Mouse (Mus musculus) olfactory bulb, adult 2 months (tissue): Measurements from ENCODE around the gene B4galt5. TPM values are rescaled to one million over a fixed set of nuclear protein-coding genes. Genes with fewer than 3 reads are reported as not detected.

ENCODE experiments used
- H3K27ac ChIP-seq: fragments of 200-500 bp; 2 replicates; pipeline ENCODE4 v1.5.1; 2012; ENCODE audit warnings: low read depth, low read length; ENCODE audit not compliant: insufficient read depth
- H3K4me1 ChIP-seq: fragments of 200-500 bp; 2 replicates; pipeline ENCODE4 v1.6.1; 2012; ENCODE audit warnings: low read length; ENCODE audit not compliant: control insufficient read depth, insufficient read depth
- H3K4me3 ChIP-seq: fragments of 200-500 bp; 2 replicates; pipeline ENCODE4 v1.5.1; 2012; ENCODE audit warnings: mild to moderate bottlenecking, low read depth, low read length, moderate library complexity; ENCODE audit not compliant: insufficient read depth
- CTCF ChIP-seq: fragments of 200-500 bp; IDR thresholded peaks from 2 replicates; pipeline ENCODE4 v1.5.1; 2012; ENCODE audit warnings: low read depth, mild to moderate bottlenecking, low read length, moderate library complexity; ENCODE audit not compliant: insufficient read depth
- POLR2A ChIP-seq: fragments of 200-500 bp; IDR thresholded peaks from 2 replicates; pipeline ENCODE4 v1.6.1; 2012; ENCODE audit warnings: mild to moderate bottlenecking, low read depth, low read length, moderate library complexity; ENCODE audit not compliant: insufficient read depth
- WGBS: fragments of 180-500 bp; shearing (Covaris S2); methylation state at CpG from one replicate; pipeline ENCODE4 v1.1.7; 2018; 5-methylcytosine and 5-hydroxymethylcytosine counted together
- polyA plus RNA-seq: library from polyadenylated mRNA; stranded (reverse); fragments of >200 nt; gene quantifications from 2 replicates; pipeline ENCODE4 v1.2.4, GENCODE M21; 2012; ENCODE audit warnings: low replicate concordance; ENCODE audit not compliant: missing spikeins, insufficient read depth, insufficient read length

B4galt5 gene
- polyA plus RNA-seq, 1 experiment, result not detected

- Histone ChIP-seq H3K4me1 (peaks cover 32% of the 10 kb centered on the region), H3K27ac (no peak overlapping the region), H3K4me3 (no peak overlapping the region)
- no peak for TF ChIP-seq POLR2A
- 91% methylated on average over 9 of the region's 9 CpGs for WGBS
These were observed 19.3 kb downstream of the B4galt5 start for GRCm38 (mm10) chr2:167329478-167330262.

GRCm38 (mm10) chr2:167328340-167328739 is 20.6 kb downstream of the B4galt5 start:
- Histone ChIP-seq H3K27ac (no peak overlapping the region), H3K4me3 (no peak overlapping the region), H3K4me1 (peaks cover 36% of the 10 kb centered on the region)
- TF ChIP-seq CTCF (no peak), POLR2A (no peak)
- 79% methylated on average over 6 of the region's 6 CpGs for WGBS

GRCm38 (mm10) chr2:167326582-167326981 is 22.4 kb downstream of the B4galt5 start:
- H3K27ac ChIP-seq, result peak overlapping the region; percentile 67
- peaks cover 36% of the 10 kb centered on the region for H3K4me1 ChIP-seq
- TF ChIP-seq CTCF, result no peak
- no peak overlapping the region for H3K4me3 ChIP-seq
- 38% methylated on average over 9 of the region's 9 CpGs for WGBS

GRCm38 (mm10) chr2:167324151-167324930 is 24.6 kb downstream of the B4galt5 start:
- Histone ChIP-seq H3K4me1 (peaks cover 30% of the 10 kb centered on the region), H3K4me3 (no peak overlapping the region), H3K27ac (peak overlapping the region; percentile 56; the same call in 1 of the 2 replicates)
- TF ChIP-seq CTCF (no peak), POLR2A (no peak)
- 32% methylated on average over 10 of the region's 10 CpGs for WGBS

GRCm38 (mm10) chr2:167323116-167323515 is 25.9 kb downstream of the B4galt5 start:
- whole genome bisulfite sequencing, result 85% methylated on average over 3 of the region's 3 CpGs
- Histone ChIP-seq H3K4me3 (no peak overlapping the region), H3K4me1 (peaks cover 34% of the 10 kb centered on the region), H3K27ac (no peak overlapping the region)
- no peak for TF ChIP-seq CTCF
- TF ChIP-seq POLR2A, result no peak

- WGBS, result 96% methylated on average over 8 of the region's 8 CpGs
- TF ChIP-seq POLR2A (no peak), CTCF (no peak)
- H3K4me1 ChIP-seq, result peaks cover 34% of the 10 kb centered on the region
- H3K4me3 ChIP-seq, result no peak overlapping the region
- no peak overlapping the region for H3K27ac ChIP-seq
These were observed 27.6 kb downstream of the B4galt5 start for GRCm38 (mm10) chr2:167321372-167321771.

GRCm38 (mm10) chr2:167318981-167319380 is 30.0 kb downstream of the B4galt5 start:
- Histone ChIP-seq H3K27ac (0 out of 2 replicates have a peak overlapping the region, but pooled peaks have one; percentile 35), H3K4me3 (no peak overlapping the region), H3K4me1 (peaks cover 42% of the 10 kb centered on the region)
- TF ChIP-seq CTCF, result no peak
- no peak for TF ChIP-seq POLR2A
- WGBS, result 66% methylated on average over 5 of the region's 5 CpGs

- peaks cover 52% of the 10 kb centered on the region for H3K4me1 ChIP-seq
- no peak overlapping the region; the same call in 1 of the 2 replicates for H3K27ac ChIP-seq
- TF ChIP-seq CTCF (no peak), POLR2A (no peak)
- 43% methylated on average over 3 of the region's 3 CpGs for WGBS
- no peak overlapping the region for H3K4me3 ChIP-seq
These were observed 32.2 kb downstream of the B4galt5 start for GRCm38 (mm10) chr2:167316724-167317187.

GRCm38 (mm10) chr2:167314491-167314890 is 34.5 kb downstream of the B4galt5 start:
- 78% methylated on average over 8 of the region's 8 CpGs for WGBS
- TF ChIP-seq CTCF (no peak), POLR2A (no peak)
- peaks cover 47% of the 10 kb centered on the region for H3K4me1 ChIP-seq

More at GRCm38 (mm10) chr2:167314491-167314890, 34.5 kb downstream of the B4galt5 start:
- no peak overlapping the region for H3K4me3 ChIP-seq
- H3K27ac ChIP-seq, result no peak overlapping the region
